Mouse (Mus musculus): ENCODE measurements around the gene Clec2i.
A peak's percentile ranks its signal among the peaks of the same experiment; 100 is the strongest.
"Not testable (repeated sequence)": the region's sequence is repeated elsewhere in the genome, so short reads cannot be mapped to it uniquely, and the experiment has no call there.

Gene Clec2i

GRCm38 (mm10) chr6:128887091-128887790 is at the start of gene Clec2i:
Gene Clec2i, plus strand, starts transcription at chr6:128887588.
- not testable (repeated sequence) for DNase-seq (ENCODE audit: low read depth, low spot score)

GRCm38 (mm10) chr6:128838342-128839265 is 48.8 kb upstream of the Clec2i start:
- peak; percentile 95 for DNase-seq (ENCODE audit: low read depth, low spot score)

- peak; percentile 87 for DNase-seq (ENCODE audit: low read depth, low spot score)
Measured at GRCm38 (mm10) chr6:128839266-128839771, 48.1 kb upstream of the Clec2i start.

DNA sequence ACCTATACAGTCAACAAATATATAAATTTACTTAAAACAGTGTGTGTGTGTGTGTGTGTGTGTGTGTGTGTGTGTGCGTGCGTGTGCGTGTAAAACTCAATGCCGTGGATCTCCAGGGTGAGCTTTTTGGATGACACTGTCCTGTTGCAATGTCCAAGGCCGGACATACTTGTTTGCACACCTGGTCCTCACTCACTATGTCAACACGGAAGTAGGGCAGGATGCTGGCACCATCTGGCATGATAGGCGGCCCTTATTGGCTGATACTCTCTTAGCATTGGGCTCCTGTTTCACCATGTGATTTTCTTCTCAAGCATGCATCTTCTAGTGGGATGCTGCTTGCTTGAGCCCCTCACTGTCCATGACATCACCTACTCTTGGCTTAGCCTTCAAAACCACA is 47.5 kb upstream of the Clec2i start:
- DNase-seq (ENCODE audit: low read depth, low spot score): peak; percentile 23

DNA sequence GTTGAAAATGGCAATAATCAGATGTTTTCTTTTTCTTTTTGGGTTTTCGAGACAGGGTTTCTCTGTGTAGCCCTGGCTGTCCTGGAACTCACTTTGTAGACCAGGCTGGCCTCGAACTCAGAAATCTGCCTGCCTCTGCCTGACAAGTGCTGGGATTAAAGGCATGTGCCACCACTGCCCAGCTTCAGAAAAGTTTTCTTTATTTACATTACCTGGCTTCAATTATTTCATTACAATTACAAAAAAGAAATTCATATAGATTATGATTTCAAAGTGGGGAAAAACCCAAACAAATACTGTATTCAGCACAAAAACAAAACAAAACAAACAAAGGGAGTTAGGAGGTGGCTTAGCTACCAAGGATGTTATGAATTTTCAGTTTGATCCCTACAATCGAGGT is 46.7 kb upstream of the Clec2i start:
- not testable (repeated sequence) for DNase-seq (ENCODE audit: low read depth, low spot score)

- DNase-seq (ENCODE audit: low read depth, low spot score): no peak
Measured at GRCm38 (mm10) chr6:128841327-128842089, 45.9 kb upstream of the Clec2i start.

DNA sequence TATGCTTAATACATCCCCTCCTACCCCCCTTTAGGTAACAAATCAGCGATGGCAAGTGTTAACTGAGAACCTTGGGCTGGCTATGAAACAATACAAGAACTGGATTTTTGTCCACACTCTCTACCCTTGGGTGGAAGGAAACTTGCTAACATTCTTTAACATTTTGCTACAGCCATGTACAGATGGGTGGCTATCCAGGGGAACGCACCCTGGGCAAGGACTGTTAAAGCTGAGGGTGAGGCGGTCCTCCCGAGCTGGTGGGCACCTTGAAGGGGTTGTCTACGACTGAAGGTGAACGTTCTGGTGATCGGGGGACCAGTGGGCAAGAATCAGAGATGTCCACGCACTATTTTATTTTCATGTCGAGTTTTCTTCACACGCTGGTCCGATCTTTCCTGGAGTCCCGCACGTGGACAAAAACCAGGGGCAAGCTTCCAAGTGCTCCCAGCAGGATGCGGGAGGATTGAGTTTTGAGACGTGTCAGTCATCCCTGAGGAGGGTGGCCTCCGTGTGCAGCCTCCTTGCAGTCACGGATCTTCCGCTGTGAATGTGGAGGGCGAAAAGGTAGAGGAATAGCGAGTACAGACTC is 44.9 kb upstream of the Clec2i start:
- no peak for DNase-seq (ENCODE audit: low read depth, low spot score)

DNA sequence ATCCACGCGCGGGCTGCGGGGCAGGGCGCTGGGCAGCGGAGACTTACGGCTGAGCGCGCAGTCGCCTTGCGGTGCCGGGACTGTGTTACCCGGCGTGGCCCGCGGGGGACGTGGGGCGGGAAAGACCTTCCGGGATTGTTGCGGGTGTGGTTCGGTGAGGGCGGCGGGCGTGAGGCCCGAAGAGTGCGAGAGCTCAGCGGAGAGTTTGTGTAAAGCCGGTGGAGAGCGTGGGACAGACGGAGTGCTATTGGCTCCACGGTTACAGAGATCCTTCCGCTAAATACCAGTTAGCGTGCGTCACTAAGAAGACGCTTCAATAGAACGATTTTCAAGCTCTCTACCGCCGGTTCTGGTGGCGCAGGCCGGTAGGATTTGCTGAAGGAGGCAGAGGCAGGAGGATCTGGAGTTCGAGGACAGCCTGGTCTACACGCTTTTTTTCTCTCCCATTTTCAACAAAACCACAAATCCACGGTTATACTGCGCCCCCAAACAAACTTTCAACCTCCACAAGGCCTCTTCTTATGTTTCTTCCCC is 44.4 kb upstream of the Clec2i start:
- peak; percentile 99 for DNase-seq (ENCODE audit: low read depth, low spot score)

GRCm38 (mm10) chr6:128843479-128843992 is 43.9 kb upstream of the Clec2i start:
- DNase-seq (ENCODE audit: low read depth, low spot score): peak; percentile 81

DNA sequence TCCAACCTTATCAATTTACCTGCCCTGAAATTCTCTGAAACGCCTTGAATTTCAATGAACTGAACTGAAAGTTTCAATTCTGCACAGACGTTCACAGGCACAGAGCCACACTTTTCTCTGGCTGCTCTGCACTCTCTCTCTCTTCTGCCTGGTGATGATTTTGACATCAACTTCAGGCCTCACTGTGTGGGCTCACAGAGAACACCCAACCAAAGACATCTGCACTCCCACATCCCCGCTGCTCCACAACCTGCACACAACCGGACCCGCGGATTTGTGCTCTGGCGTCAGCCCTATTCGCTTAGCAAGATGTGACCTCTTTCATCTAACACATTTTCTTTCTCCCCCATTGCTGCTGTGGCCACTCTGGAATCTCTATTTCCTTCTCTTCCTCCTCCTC is 43.3 kb upstream of the Clec2i start:
- peak; percentile 64 for DNase-seq (ENCODE audit: low read depth, low spot score)

GRCm38 (mm10) chr6:128844586-128845080 is 42.8 kb upstream of the Clec2i start:
- DNase-seq (ENCODE audit: low read depth, low spot score): no peak

DNA sequence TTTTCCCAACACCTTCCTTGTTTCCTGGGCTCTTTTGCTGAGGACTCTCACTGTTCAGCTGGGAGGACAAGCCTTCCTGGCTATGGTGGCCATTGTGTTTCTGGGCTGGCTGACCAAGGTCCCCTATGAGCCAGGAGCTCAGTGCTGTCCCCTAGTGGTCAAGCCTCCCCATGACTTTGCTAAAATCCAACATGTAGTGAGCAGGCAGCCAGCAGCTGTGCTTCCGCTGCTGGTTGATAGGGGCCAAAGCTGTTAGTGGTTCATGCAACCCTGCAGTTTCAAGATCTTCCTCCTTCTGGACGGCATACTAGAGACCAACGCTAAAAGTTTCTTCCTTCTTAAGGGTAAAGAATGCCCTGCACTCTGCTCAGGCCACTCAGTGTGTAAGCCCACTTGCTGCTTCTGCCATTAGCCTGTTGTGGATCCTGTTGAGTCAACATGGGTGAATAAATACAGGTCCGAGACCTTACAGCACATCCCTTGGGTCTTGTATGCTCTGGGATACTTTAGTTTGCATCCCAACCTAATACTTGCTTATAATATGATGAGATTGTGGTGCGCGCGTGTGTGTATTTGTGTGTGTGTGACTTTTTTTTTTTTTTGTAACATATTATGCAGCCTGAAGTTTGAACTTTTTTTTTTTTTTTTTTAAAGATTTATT is 41.9 kb upstream of the Clec2i start:
- peak; percentile 89 for DNase-seq (ENCODE audit: low read depth, low spot score)

DNA sequence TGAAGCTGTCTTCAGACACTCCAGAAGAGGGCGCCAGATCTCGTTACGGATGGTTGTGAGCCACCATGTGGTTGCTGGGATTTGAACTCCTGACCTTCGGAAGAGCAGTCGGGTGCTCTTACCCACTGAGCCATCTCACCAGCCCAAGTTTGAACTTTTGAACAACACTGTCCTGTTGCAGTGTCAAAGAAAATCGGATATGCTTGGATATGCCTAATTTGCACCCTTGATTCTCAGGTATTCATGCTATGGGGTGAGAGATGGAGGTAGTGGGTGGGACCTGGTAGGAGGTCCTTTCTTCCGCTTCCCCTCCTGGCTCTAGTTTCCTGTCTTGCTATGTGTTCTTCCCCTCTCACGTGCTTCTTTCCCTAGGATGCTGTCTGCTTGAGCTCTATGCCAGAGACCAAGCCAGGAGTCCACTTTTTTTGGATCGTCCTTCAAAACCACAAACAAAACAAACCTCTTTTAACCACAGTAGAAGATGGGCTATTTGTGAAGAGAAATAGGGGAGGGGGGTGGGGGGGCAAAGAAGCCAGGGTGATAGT is 41.3 kb upstream of the Clec2i start:
- DNase-seq (ENCODE audit: low read depth, low spot score): no peak

GRCm38 (mm10) chr6:128847401-128847800 is 40.0 kb upstream of the Clec2i start:
- DNase-seq (ENCODE audit: low read depth, low spot score): no peak

GRCm38 (mm10) chr6:128849902-128850301 is 37.5 kb upstream of the Clec2i start:
- DNase-seq (ENCODE audit: low read depth, low spot score): peak; percentile 73

- no peak for DNase-seq (ENCODE audit: low read depth, low spot score)
Measured at GRCm38 (mm10) chr6:128850671-128851070, 36.7 kb upstream of the Clec2i start.

- DNase-seq (ENCODE audit: low read depth, low spot score): no peak
Measured at GRCm38 (mm10) chr6:128851151-128851550, 36.2 kb upstream of the Clec2i start.

DNA sequence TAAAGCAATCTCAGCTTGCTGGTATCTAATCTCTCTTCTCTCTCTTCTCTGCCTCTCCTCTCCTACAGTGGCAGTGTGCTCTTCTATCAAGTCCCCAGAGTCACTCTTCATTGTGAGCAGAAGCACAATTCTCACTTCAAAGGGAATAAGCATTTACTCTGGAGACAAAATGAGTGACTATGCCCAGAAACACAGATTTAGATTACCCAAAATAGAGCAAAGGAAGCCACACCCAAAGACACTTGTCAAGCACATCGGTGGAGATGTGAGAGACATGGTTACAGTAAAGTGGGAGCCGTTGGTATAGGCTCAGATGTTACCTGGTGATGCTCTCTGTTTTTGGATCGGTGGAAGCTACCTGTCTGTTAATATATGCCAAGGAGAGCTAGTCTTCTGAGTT is 34.6 kb upstream of the Clec2i start:
- no peak for DNase-seq (ENCODE audit: low read depth, low spot score)

GRCm38 (mm10) chr6:128854024-128854820 is 33.2 kb upstream of the Clec2i start:
- DNase-seq (ENCODE audit: low read depth, low spot score): peak; percentile 59

All from brain, adult 2 months (tissue).